Mouse (Mus musculus): ENCODE data around the gene Orai1. TPM values are rescaled to one million over a fixed set of nuclear protein-coding genes. Genes with fewer than 3 reads are reported as not detected.

Gene Orai1
- polyA plus RNA-seq, 1 experiment, result 14.3 TPM

- TF ChIP-seq POLR2A (IDR thresholded peaks at IDR 0.05; ENCODE audit: extremely low read depth, insufficient read depth, low read length) (no peak), CTCF (IDR thresholded peaks at IDR 0.05; ENCODE audit: extremely low read depth, insufficient read depth, low read length) (peak; percentile 28; the same call in 1 of the 2 replicates)
- no peak overlapping the region for H3K27ac ChIP-seq (ENCODE audit: insufficient read depth, low read length)
- H3K4me1 ChIP-seq (ENCODE audit: control insufficient read depth, insufficient read depth, low read length), result no peaks in the 10 kb centered on the region
- no peak overlapping the region for H3K4me3 ChIP-seq (ENCODE audit: insufficient read depth, low read length)
Measured at GRCm38 (mm10) chr5:123043856-123044255, 29.0 kb downstream of the Orai1 start.

DNA sequence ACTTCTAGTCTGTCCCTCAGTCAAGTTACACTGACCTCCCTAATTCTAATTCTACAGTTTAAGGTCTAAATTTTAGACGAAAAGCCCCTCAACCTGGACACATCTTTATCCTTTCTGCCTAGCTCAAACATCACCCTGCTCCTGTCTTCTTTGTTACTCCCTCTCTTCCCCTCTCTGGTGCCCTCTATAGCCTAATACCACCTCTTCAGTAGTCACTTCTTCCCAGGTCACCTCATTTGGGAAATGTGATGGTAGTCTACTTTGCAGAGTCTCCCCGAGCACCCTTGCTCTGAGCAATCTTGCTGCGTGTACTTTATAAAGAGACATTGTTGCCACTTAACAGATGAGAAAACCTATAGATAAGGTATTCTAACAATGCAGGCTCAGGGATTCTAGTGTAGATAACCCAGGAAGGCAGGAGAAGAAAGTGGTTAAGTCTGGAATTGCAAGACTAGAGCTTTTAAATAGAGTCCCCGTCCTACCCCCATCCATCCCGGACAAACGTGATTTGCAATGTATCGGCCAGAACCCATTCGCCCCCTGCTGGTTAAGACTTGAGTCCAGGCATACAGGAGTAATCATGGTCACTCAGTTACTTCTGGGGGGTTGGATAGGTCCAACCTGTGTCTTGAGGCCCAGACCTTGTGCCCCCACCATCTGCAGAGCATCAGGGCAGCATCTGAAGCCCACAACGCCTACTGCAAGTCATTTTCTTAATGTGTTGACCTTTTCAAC, 30.9 kb downstream of the Orai1 start:
- Histone ChIP-seq H3K4me1 (ENCODE audit: control insufficient read depth, insufficient read depth, low read length) (no peaks in the 10 kb centered on the region), H3K27ac (ENCODE audit: insufficient read depth, low read length) (no peak overlapping the region), H3K4me3 (ENCODE audit: insufficient read depth, low read length) (no peak overlapping the region)
- TF ChIP-seq POLR2A (IDR thresholded peaks at IDR 0.05; ENCODE audit: extremely low read depth, insufficient read depth, low read length) (no peak), CTCF (IDR thresholded peaks at IDR 0.05; ENCODE audit: extremely low read depth, insufficient read depth, low read length) (peak; percentile 65)

GRCm38 (mm10) chr5:123046916-123047315, 32.0 kb downstream of the Orai1 start, which contains the start of gene Morn3:
TSS of gene Morn3 (minus strand) at chr5:123047016.
- no peak within 1 kb of the TSS for H3K27ac ChIP-seq (ENCODE audit: insufficient read depth, low read length)
- no peaks in the 10 kb centered on the region for H3K4me1 ChIP-seq (ENCODE audit: control insufficient read depth, insufficient read depth, low read length)
- H3K4me3 ChIP-seq (ENCODE audit: insufficient read depth, low read length), result no peak within 1 kb of the TSS
- TF ChIP-seq CTCF (IDR thresholded peaks at IDR 0.05; ENCODE audit: extremely low read depth, insufficient read depth, low read length) (no peak), POLR2A (IDR thresholded peaks at IDR 0.05; ENCODE audit: extremely low read depth, insufficient read depth, low read length) (no peak)

GRCm38 (mm10) chr5:123049271-123049670, 34.4 kb downstream of the Orai1 start:
- no peak for TF ChIP-seq CTCF (IDR thresholded peaks at IDR 0.05; ENCODE audit: extremely low read depth, insufficient read depth, low read length)
- no peak for TF ChIP-seq POLR2A (IDR thresholded peaks at IDR 0.05; ENCODE audit: extremely low read depth, insufficient read depth, low read length)
- Histone ChIP-seq H3K4me3 (ENCODE audit: insufficient read depth, low read length) (no peak overlapping the region), H3K27ac (ENCODE audit: insufficient read depth, low read length) (no peak overlapping the region), H3K4me1 (ENCODE audit: control insufficient read depth, insufficient read depth, low read length) (no peaks in the 10 kb centered on the region)

DNA sequence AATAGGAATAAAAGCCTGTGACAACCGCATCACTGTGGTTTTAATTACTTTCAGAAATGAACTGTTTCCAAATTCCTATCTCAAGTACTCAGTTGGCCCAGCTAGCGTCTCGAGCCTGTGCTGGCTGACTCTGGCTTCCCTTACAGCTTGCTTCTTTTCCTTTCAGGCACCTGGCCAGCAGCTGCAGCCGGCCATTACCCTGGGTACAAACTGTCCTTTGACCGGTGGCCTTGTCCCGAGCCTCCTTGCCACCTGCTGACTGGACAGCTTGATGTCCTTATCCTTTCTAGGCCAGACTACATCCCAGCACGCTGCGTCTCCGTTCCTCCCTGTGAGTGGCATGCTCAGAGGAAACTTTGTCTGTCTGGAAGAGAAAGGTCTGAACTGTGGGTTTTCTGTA, 36.0 kb downstream of the Orai1 start:
- Histone ChIP-seq H3K4me1 (ENCODE audit: control insufficient read depth, insufficient read depth, low read length) (no peaks in the 10 kb centered on the region), H3K27ac (ENCODE audit: insufficient read depth, low read length) (no peak overlapping the region), H3K4me3 (ENCODE audit: insufficient read depth, low read length) (no peak overlapping the region)
- TF ChIP-seq POLR2A (IDR thresholded peaks at IDR 0.05; ENCODE audit: extremely low read depth, insufficient read depth, low read length) (no peak), CTCF (IDR thresholded peaks at IDR 0.05; ENCODE audit: extremely low read depth, insufficient read depth, low read length) (no peak)

- Histone ChIP-seq H3K27ac (ENCODE audit: insufficient read depth, low read length) (no peak overlapping the region), H3K4me1 (ENCODE audit: control insufficient read depth, insufficient read depth, low read length) (no peaks in the 10 kb centered on the region), H3K4me3 (ENCODE audit: insufficient read depth, low read length) (no peak overlapping the region)
- TF ChIP-seq CTCF (IDR thresholded peaks at IDR 0.05; ENCODE audit: extremely low read depth, insufficient read depth, low read length) (no peak), POLR2A (IDR thresholded peaks at IDR 0.05; ENCODE audit: extremely low read depth, insufficient read depth, low read length) (no peak)
Measured at GRCm38 (mm10) chr5:123051736-123052135, 36.9 kb downstream of the Orai1 start.

- H3K4me1 ChIP-seq (ENCODE audit: control insufficient read depth, insufficient read depth, low read length), result no peaks in the 10 kb centered on the region
- peak overlapping the region; percentile 34 for H3K4me3 ChIP-seq (ENCODE audit: insufficient read depth, low read length)
- peak overlapping the region; percentile 6; the same call in 1 of the 2 replicates for H3K27ac ChIP-seq (ENCODE audit: insufficient read depth, low read length)
- TF ChIP-seq CTCF (IDR thresholded peaks at IDR 0.05; ENCODE audit: extremely low read depth, insufficient read depth, low read length), result peak; percentile 16; the same call in 1 of the 2 replicates
- peak; percentile 84 for TF ChIP-seq POLR2A (IDR thresholded peaks at IDR 0.05; ENCODE audit: extremely low read depth, insufficient read depth, low read length)
Measured at GRCm38 (mm10) chr5:123057366-123058250, 42.7 kb downstream of the Orai1 start.

DNA sequence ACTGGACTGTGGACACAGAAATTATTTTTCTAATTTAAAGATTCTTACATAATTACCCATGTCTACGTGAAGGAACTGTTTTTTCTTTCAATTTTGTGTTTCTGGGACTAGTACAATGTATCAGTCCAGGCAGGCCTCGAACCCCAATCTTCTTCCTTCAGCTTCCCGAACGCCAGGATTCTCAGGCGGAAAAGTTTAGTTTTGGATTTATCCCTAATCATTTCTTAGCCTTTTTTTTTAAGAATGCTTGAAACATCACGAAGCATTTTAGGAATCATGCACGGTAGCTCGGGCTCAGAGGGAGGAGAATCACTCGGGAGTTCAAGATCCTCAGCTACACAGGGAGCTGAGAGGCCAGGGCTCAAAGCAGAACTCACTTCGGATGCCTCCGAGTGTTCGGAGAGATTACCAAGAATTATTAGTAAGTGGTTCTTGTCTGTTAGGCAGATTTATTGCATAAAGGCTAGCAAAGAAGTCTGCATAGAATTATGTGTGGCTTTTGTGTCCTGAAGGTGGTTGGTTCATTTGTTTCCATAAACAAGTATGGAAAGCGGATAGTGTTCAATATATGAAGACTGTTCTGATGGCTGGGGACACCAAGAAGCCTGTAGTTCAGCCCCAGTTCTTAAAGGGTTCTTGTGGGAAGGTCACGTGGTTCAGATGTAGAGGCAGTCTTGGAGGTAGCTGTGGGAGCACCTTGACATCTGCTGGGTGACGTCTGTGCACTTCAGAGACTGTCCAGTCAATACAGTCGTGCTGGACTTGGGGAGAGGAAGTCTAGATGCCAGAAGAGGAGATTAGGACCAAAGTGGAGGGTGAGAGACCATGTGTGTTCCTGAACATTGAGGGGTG, 43.6 kb downstream of the Orai1 start:
- no peak for TF ChIP-seq POLR2A (IDR thresholded peaks at IDR 0.05; ENCODE audit: extremely low read depth, insufficient read depth, low read length)
- Histone ChIP-seq H3K4me3 (ENCODE audit: insufficient read depth, low read length) (peak overlapping the region; percentile 34), H3K27ac (ENCODE audit: insufficient read depth, low read length) (peak overlapping the region; percentile 6; the same call in 1 of the 2 replicates), H3K4me1 (ENCODE audit: control insufficient read depth, insufficient read depth, low read length) (no peaks in the 10 kb centered on the region)

Measured in cortical plate, adult 2 months (tissue).